Mouse (Mus musculus): ENCODE measurements around the gene Alk. TPM values are rescaled to one million over a fixed set of nuclear protein-coding genes. Genes with fewer than 3 reads are reported as not detected.

The Alk gene
- total RNA-seq, 4 experiments from 2014 or later, result 7.2 to 8.0 (median 7.5) TPM

Other genes with a start within 250 kb of the Alk start
- 100 to 1,000 TPM in 1 of 4 experiments, 10 to 100 TPM in 3; 84.4 to 103 (median 92.3) TPM for gene Ypel5, start 231.8 kb upstream of the Alk start, total RNA-seq (2022)